Mouse (Mus musculus) stomach, postnatal 0 days (tissue): ENCODE measurements around the gene Arl13b. TPM values are rescaled to one million over a fixed set of nuclear protein-coding genes. Genes with fewer than 3 reads are reported as not detected.

Source experiments
- ATAC-seq: fragments of 200-750 bp; cut with Nextera tagmentation; 2 replicates; pipeline ENCODE4 v1.8.0; 2017; ENCODE audit not compliant: low FRiP score, low TSS enrichment
- DNase-seq: peaks from one replicate; pipeline ENCODE4 v3.0.0-alpha.2; 2016; ENCODE audit warnings: low spot score
- H3K27ac ChIP-seq: fragments of 300-500 bp; sonication (generic); replicated peaks from 2 replicates; pipeline ENCODE4 v1.5.1; 2014; ENCODE audit warnings: mild to moderate bottlenecking, control low read depth
- H3K27me3 ChIP-seq: fragments of 300-500 bp; sonication (generic); 2 replicates; pipeline ENCODE4 v1.6.1; 2014; ENCODE audit warnings: low read length; ENCODE audit not compliant: control insufficient read depth, insufficient read depth
- H3K36me3 ChIP-seq: fragments of 300-500 bp; sonication (generic); 2 replicates; pipeline ENCODE4 v1.6.1; 2014; ENCODE audit warnings: low read length, mixed read lengths; ENCODE audit not compliant: control insufficient read depth, insufficient read depth
- H3K4me1 ChIP-seq: fragments of 300-500 bp; sonication (generic); replicated peaks from 2 replicates; pipeline ENCODE4 v1.6.1; 2014; ENCODE audit warnings: antibody characterized with exemption; ENCODE audit not compliant: control insufficient read depth, insufficient read depth
- H3K4me2 ChIP-seq: fragments of 300-500 bp; sonication (generic); replicated peaks from 2 replicates; pipeline ENCODE4 v1.6.1; 2014; ENCODE audit warnings: low read depth, mild to moderate bottlenecking, control low read depth, moderate library complexity
- H3K4me3 ChIP-seq: fragments of 300-500 bp; sonication (generic); 2 replicates; pipeline ENCODE4 v1.5.1; 2014; ENCODE audit warnings: low read depth, low read length, control low read depth
- H3K9ac ChIP-seq: fragments of 300-500 bp; sonication (generic); 2 replicates; pipeline ENCODE4 v1.6.1; 2014; ENCODE audit warnings: mild to moderate bottlenecking, low read length, control low read depth, mixed read lengths
- H3K9me3 ChIP-seq: fragments of 300-500 bp; sonication (generic); 2 replicates; pipeline ENCODE4 v1.6.1; 2016; ENCODE audit warnings: low read length; ENCODE audit not compliant: control insufficient read depth
- CTCF ChIP-seq: IDR thresholded peaks from 2 replicates; pipeline ENCODE4 v1.5.1; 2016; ENCODE audit warnings: antibody characterized with exemption, low read depth, mild to moderate bottlenecking, moderate library complexity
- EP300 ChIP-seq: optimal IDR thresholded peaks from 2 replicates; pipeline ENCODE3; 2016; ENCODE audit warnings: antibody characterized with exemption
- whole genome bisulfite sequencing: fragments of 180-500 bp; shearing (Covaris S2); extraction: QIAGEN DNeasy Blood & Tissue Kit; methylation state at CpG from one replicate; pipeline ENCODE4 v1.1.7; 2014; 5-methylcytosine and 5-hydroxymethylcytosine counted together
- polyA plus RNA-seq: library from polyadenylated mRNA; unstranded; fragments of >200 nt; fragmentation: Nextera tagmentation; extraction: Ambion mirVana; gene quantifications from 2 replicates; pipeline ENCODE4 v1.2.1, GENCODE M21; 2015

The Arl13b gene
- polyA plus RNA-seq, 1 experiment from 2014 or later, result 12.1 TPM

GRCm38 (mm10) chr16:62832027-62832426 lies 14.8 kb downstream of the Arl13b start:
- 54% methylated on average over 2 of the region's 2 CpGs for WGBS
- no peaks in the 10 kb centered on the region for H3K4me1 ChIP-seq
- H3K4me2 ChIP-seq, result no peak overlapping the region
- TF ChIP-seq CTCF, result no peak
- no peak for TF ChIP-seq EP300
- H3K9ac ChIP-seq, result no peak overlapping the region
- no peaks in the 10 kb centered on the region for H3K9me3 ChIP-seq
- H3K27ac ChIP-seq, result peak overlapping the region; percentile 65; the same call in 1 of the 2 replicates
- ATAC-seq, result peak; percentile 99
- H3K4me3 ChIP-seq, result no peak overlapping the region
- no peaks in the 10 kb centered on the region for H3K36me3 ChIP-seq
- no peaks in the 10 kb centered on the region for H3K27me3 ChIP-seq
- DNase-seq, result peak; percentile 32

GRCm38 (mm10) chr16:62826156-62827001 lies 20.5 kb downstream of the Arl13b start:
- H3K4me2 ChIP-seq, result no peak overlapping the region
- WGBS, result 65% methylated on average over 12 of the region's 12 CpGs
- H3K9me3 ChIP-seq, result no peaks in the 10 kb centered on the region
- H3K4me3 ChIP-seq, result no peak overlapping the region
- H3K27ac ChIP-seq, result no peak overlapping the region
- ATAC-seq, result no peak
- H3K36me3 ChIP-seq, result peaks cover 2% of the 10 kb centered on the region; the same call in 1 of the 2 replicates
- no peak overlapping the region for H3K9ac ChIP-seq
- H3K27me3 ChIP-seq, result no peaks in the 10 kb centered on the region
- DNase-seq, result no peak
- TF ChIP-seq CTCF (peak; percentile 90), EP300 (no peak)
- H3K4me1 ChIP-seq, result no peaks in the 10 kb centered on the region

- 97% methylated on average over 6 of the region's 6 CpGs for WGBS
- no peak overlapping the region for H3K9ac ChIP-seq
- no peak for ATAC-seq
These were observed 24.4 kb downstream of the Arl13b start for GRCm38 (mm10) chr16:62822472-62822871.

GRCm38 (mm10) chr16:62814491-62814890 lies 32.3 kb downstream of the Arl13b start, which contains the start of gene Stx19:
Gene Stx19, plus strand, starts transcription at chr16:62814676.
- 24% methylated on average over 5 of the region's 5 CpGs for WGBS
- TF ChIP-seq CTCF (no peak), EP300 (peak; percentile 65)
- no peaks in the 10 kb centered on the region for H3K9me3 ChIP-seq
- H3K4me3 ChIP-seq, result peak within 1 kb of the TSS; percentile 18; the same call in 1 of the 2 replicates
- ATAC-seq (peak; percentile 96), DNase-seq (peak; percentile 85)
- no peak within 1 kb of the TSS for H3K9ac ChIP-seq
- no peaks in the 10 kb centered on the region for H3K36me3 ChIP-seq
- no peaks in the 10 kb centered on the region for H3K4me1 ChIP-seq
- no peak within 1 kb of the TSS for H3K4me2 ChIP-seq
- H3K27me3 ChIP-seq, result no peaks in the 10 kb centered on the region
- H3K27ac ChIP-seq, result peak within 1 kb of the TSS; percentile 80

More at GRCm38 (mm10) chr16:62822472-62822871, 24.4 kb downstream of the Arl13b start:
- Histone ChIP-seq H3K27me3 (no peaks in the 10 kb centered on the region), H3K4me2 (no peak overlapping the region), H3K36me3 (peaks cover 2% of the 10 kb centered on the region; the same call in 1 of the 2 replicates), H3K27ac (no peak overlapping the region), H3K4me1 (no peaks in the 10 kb centered on the region), H3K4me3 (no peak overlapping the region), H3K9me3 (no peaks in the 10 kb centered on the region)
- TF ChIP-seq EP300, result no peak
- no peak for TF ChIP-seq CTCF
- DNase-seq, result no peak

GRCm38 (mm10) chr16:62813790-62814189 lies 33.0 kb downstream of the Arl13b start:
- no peak overlapping the region for H3K4me3 ChIP-seq
- H3K27ac ChIP-seq, result no peak overlapping the region
- no peaks in the 10 kb centered on the region for H3K36me3 ChIP-seq
- H3K9me3 ChIP-seq, result no peaks in the 10 kb centered on the region
- no peaks in the 10 kb centered on the region for H3K4me1 ChIP-seq
- 61% methylated on average over 5 of the region's 5 CpGs for WGBS
- H3K4me2 ChIP-seq, result no peak overlapping the region
- no peak for DNase-seq
- TF ChIP-seq CTCF (no peak), EP300 (no peak)
- no peak overlapping the region for H3K9ac ChIP-seq
- no peak for ATAC-seq
- no peaks in the 10 kb centered on the region for H3K27me3 ChIP-seq

GRCm38 (mm10) chr16:62810855-62811254 lies 36.0 kb downstream of the Arl13b start:
- 69% methylated on average over 4 of the region's 4 CpGs for WGBS
- no peak overlapping the region for H3K4me2 ChIP-seq
- no peaks in the 10 kb centered on the region for H3K9me3 ChIP-seq
- H3K9ac ChIP-seq, result no peak overlapping the region
- no peak overlapping the region for H3K27ac ChIP-seq
- no peak overlapping the region for H3K4me3 ChIP-seq
- no peaks in the 10 kb centered on the region for H3K4me1 ChIP-seq
- no peak for DNase-seq
- H3K27me3 ChIP-seq, result no peaks in the 10 kb centered on the region
- TF ChIP-seq CTCF, result no peak
- TF ChIP-seq EP300, result no peak
- H3K36me3 ChIP-seq, result no peaks in the 10 kb centered on the region
- ATAC-seq, result no peak
